Mouse (Mus musculus) erythroblast, embryonic 14.5 days (primary cell): ENCODE data around the gene Parp16.

ENCODE experiments used
- GATA1 ChIP-seq: IDR thresholded peaks from 2 replicates; pipeline ENCODE4 v1.6.1; 2012; ENCODE audit warnings: low read length, inconsistent platforms, mixed read lengths
- TAL1 ChIP-seq: IDR thresholded peaks from 3 replicates; pipeline ENCODE4 v1.6.1; 2012; ENCODE audit warnings: low read length, inconsistent platforms, mixed read lengths

- TF ChIP-seq TAL1 (no peak), GATA1 (no peak)
These were observed 1.0 kb downstream of the Parp16 start for GRCm38 (mm10) chr9:65195982-65196737.
